Mouse (Mus musculus) frontal cortex, postnatal 36 days (tissue): ENCODE measurements around the gene Lypd5.

Source experiments
- DNase-seq, 2 experiments: peaks; one replicate each; pipeline ENCODE4 v3.0.0; 2022; ENCODE audit warnings: low spot score in 2 of 2

Gene Lypd5

GRCm38 (mm10) chr7:24359269-24359668 is 10.3 kb downstream of the Lypd5 start:
- DNase-seq = no peak

GRCm38 (mm10) chr7:24361001-24361400 is 12.0 kb downstream of the Lypd5 start:
- DNase-seq = no peak

GRCm38 (mm10) chr7:24363228-24363627 is 14.2 kb downstream of the Lypd5 start:
- DNase-seq = no peak

GRCm38 (mm10) chr7:24364827-24365226 is 15.8 kb downstream of the Lypd5 start:
- peak; percentile 80 to 89 for DNase-seq

GRCm38 (mm10) chr7:24365258-24366014 is 16.4 kb downstream of the Lypd5 start:
- no peak for DNase-seq

GRCm38 (mm10) chr7:24366716-24367632 is 18.0 kb downstream of the Lypd5 start:
- DNase-seq = no peak

- DNase-seq = no peak
These were observed 19.2 kb downstream of the Lypd5 start for GRCm38 (mm10) chr7:24368226-24368625.

GRCm38 (mm10) chr7:24368946-24369345 is 19.9 kb downstream of the Lypd5 start:
- DNase-seq = no peak

- DNase-seq = no peak
These were observed 20.9 kb downstream of the Lypd5 start, which contains the start of gene Kcnn4 for GRCm38 (mm10) chr7:24369731-24370541. TSS of gene Kcnn4 (plus strand) at chr7:24370263.

- no peak for DNase-seq
These were observed 22.2 kb downstream of the Lypd5 start for GRCm38 (mm10) chr7:24371012-24371808.

GRCm38 (mm10) chr7:24371809-24372145 is 22.8 kb downstream of the Lypd5 start:
- DNase-seq = no peak

GRCm38 (mm10) chr7:24372300-24372699 is 23.3 kb downstream of the Lypd5 start:
- DNase-seq = no peak

GRCm38 (mm10) chr7:24372786-24373185 is 23.8 kb downstream of the Lypd5 start:
- no peak for DNase-seq

GRCm38 (mm10) chr7:24373538-24374379 is 24.8 kb downstream of the Lypd5 start:
- DNase-seq = no peak

- DNase-seq = no peak
These were observed 27.5 kb downstream of the Lypd5 start for GRCm38 (mm10) chr7:24376456-24376855.

- no peak for DNase-seq
These were observed 28.3 kb downstream of the Lypd5 start for GRCm38 (mm10) chr7:24377091-24377865.

- DNase-seq = no peak
These were observed 29.2 kb downstream of the Lypd5 start for GRCm38 (mm10) chr7:24378049-24378701.

- no peak for DNase-seq
These were observed 30.9 kb downstream of the Lypd5 start for GRCm38 (mm10) chr7:24379934-24380333.

GRCm38 (mm10) chr7:24380370-24380769 is 31.4 kb downstream of the Lypd5 start:
- no peak for DNase-seq
